Mouse (Mus musculus) megakaryocyte progenitor cell, adult 5-6 weeks (primary cell): ENCODE results near the gene Rpl37a. TPM values are rescaled to one million over a fixed set of nuclear protein-coding genes. Genes with fewer than 3 reads are reported as not detected.

Experiments
- ATAC-seq: replicated peaks from 2 replicates; pipeline ENCODE4 v1.8.0; 2016; ENCODE audit warnings: mild to moderate bottlenecking, moderate TSS enrichment, inconsistent platforms; ENCODE audit not compliant: poor library complexity
- total RNA-seq, 2 experiments: library from RNA; stranded (forward) in 1 of 2; stranded (reverse) in 1 of 2; fragments of 157-497, 149-512 nt in 1 of 2; fragments of 200-1000 nt in 1 of 2; gene quantifications; 2 replicates each; pipeline versions ENCODE4 v1.2.3 to v1.2.4; 2015 to 2017

The Rpl37a gene
- total RNA-seq, 2 experiments from 2014 or later = 633 to 1,390 TPM

GRCm38 (mm10) chr1:72736397-72737125 is 25.5 kb downstream of the Rpl37a start:
- no peak for ATAC-seq

- ATAC-seq = no peak
Observed at GRCm38 (mm10) chr1:72738946-72739680, 28.0 kb downstream of the Rpl37a start.

GRCm38 (mm10) chr1:72739681-72740063 is 28.6 kb downstream of the Rpl37a start:
- no peak for ATAC-seq

GRCm38 (mm10) chr1:72741406-72741805 is 30.3 kb downstream of the Rpl37a start:
- ATAC-seq = no peak

- no peak for ATAC-seq
Observed at GRCm38 (mm10) chr1:72744816-72745506, 33.9 kb downstream of the Rpl37a start.

- ATAC-seq = no peak
Observed at GRCm38 (mm10) chr1:72746382-72746781, 35.3 kb downstream of the Rpl37a start.

GRCm38 (mm10) chr1:72751371-72751781 is 40.3 kb downstream of the Rpl37a start:
- no peak for ATAC-seq

GRCm38 (mm10) chr1:72753211-72753610 is 42.1 kb downstream of the Rpl37a start:
- no peak for ATAC-seq

GRCm38 (mm10) chr1:72755227-72755626 is 44.1 kb downstream of the Rpl37a start:
- no peak for ATAC-seq

- ATAC-seq = no peak
Observed at GRCm38 (mm10) chr1:72755801-72756200, 44.7 kb downstream of the Rpl37a start.

- ATAC-seq = no peak
Observed at GRCm38 (mm10) chr1:72759758-72760157, 48.7 kb downstream of the Rpl37a start.

Other genes starting within 250 kb of the Rpl37a start
- 0.02 TPM in 1 of 2 replicates, not detected in the other for gene March4, start 174.4 kb upstream of the Rpl37a start, total RNA-seq (2015)
- 0.12 TPM in 1 of 2 replicates, not detected in the other for gene March4, start 174.4 kb upstream of the Rpl37a start, total RNA-seq (2017)
- gene Smarcal1, start 128.0 kb upstream of the Rpl37a start, total RNA-seq (2015) = 20.1 and 24.7 TPM in 2 replicates
- gene Smarcal1, start 128.0 kb upstream of the Rpl37a start, total RNA-seq (2017) = 26.7 and 28.9 TPM in 2 replicates
- not detected in 2 replicates for gene Ankar, start 10.7 kb upstream of the Rpl37a start, total RNA-seq (2015)
- gene Ankar, start 10.7 kb upstream of the Rpl37a start, total RNA-seq (2017) = not detected in 2 replicates
- gene Igfbp2, start 113.2 kb downstream of the Rpl37a start, total RNA-seq (2015) = not detected in 2 replicates
- not detected in 2 replicates for gene Igfbp2, start 113.2 kb downstream of the Rpl37a start, total RNA-seq (2017)
- 0.20 and 0.39 TPM in 2 replicates for gene Igfbp5, start 163.6 kb downstream of the Rpl37a start, total RNA-seq (2015)
- gene Igfbp5, start 163.6 kb downstream of the Rpl37a start, total RNA-seq (2017) = 0.07 and 0.12 TPM in 2 replicates